ENCODE assay signal across 15 mouse cellular contexts in the genomic region with DNA sequence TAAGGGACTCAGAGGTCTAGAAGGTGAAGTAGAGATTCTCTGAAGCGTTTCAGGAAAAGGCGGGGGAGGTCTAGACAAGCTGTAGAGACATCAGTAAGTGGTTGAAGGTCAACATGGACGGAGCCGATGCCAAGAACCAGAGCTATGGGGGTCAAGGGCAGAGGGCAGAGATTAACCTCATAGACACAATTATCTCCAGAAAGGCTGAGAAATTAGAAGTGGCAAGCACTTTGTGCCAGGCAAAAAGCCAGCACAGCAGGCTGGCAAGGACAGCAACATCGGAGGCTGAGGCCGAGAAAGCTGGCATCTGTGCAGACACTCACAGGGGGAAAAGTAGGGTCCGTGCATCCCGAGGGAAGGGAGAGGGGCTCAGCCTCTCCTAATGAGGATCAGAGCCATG. TPM values are rescaled to one million over a fixed set of nuclear protein-coding genes. Genes with fewer than 3 reads are reported as not detected.
DNase-seq lines count a peak whose midpoint lies in the region; ATAC-seq and TF ChIP-seq lines count a peak whose summit lies in the region.
"Had no signal": no experiment of that assay in that cellular context is flagged by ENCODE, and none has a peak within 500 bp of the region (broad histone marks: within the 10 kb centered on the region; RNA-seq: fewer than 3 reads in every experiment).

No protein-coding gene starts in this region.

- no peak overlapping the region for H3K4me2 ChIP-seq in hindbrain, embryonic 15.5 days
- no peak overlapping the region for H3K4me2 ChIP-seq in hindbrain, embryonic 14.5 days (replicated peaks)
- no peak overlapping the region for H3K4me2 ChIP-seq in intestine, postnatal 0 days (replicated peaks; ENCODE audit: low read depth)

- no peak overlapping the region for H3K9ac ChIP-seq in hindbrain, embryonic 15.5 days
- no peak overlapping the region for H3K9ac ChIP-seq in hindbrain, embryonic 14.5 days
- no peak overlapping the region for H3K9ac ChIP-seq in intestine, postnatal 0 days (ENCODE audit: low read depth, low read length)
- H3K9ac ChIP-seq: liver, postnatal 0 days had no signal

- TF ChIP-seq CTCF in intestine, postnatal 0 days (IDR thresholded peaks at IDR 0.05; ENCODE audit: low read depth), result no peak

- 0 out of 2 replicates have a peak overlapping the region, but pooled peaks have one; percentile 20 for H3K27ac ChIP-seq in hindbrain, embryonic 15.5 days (replicated peaks)
- no peak overlapping the region for H3K27ac ChIP-seq in hindbrain, embryonic 14.5 days
- H3K27ac ChIP-seq in intestine, postnatal 0 days (ENCODE audit: low read depth, low read length), result no peak overlapping the region

- H3K4me3 ChIP-seq in hindbrain, embryonic 15.5 days, result no peak overlapping the region
- no peak overlapping the region for H3K4me3 ChIP-seq in hindbrain, embryonic 14.5 days (replicated peaks; ENCODE audit: low read length)
- H3K4me3 ChIP-seq in intestine, postnatal 0 days (ENCODE audit: low read depth, low read length), result no peak overlapping the region
- H3K4me3 ChIP-seq: myocyte had no signal

- H3K9me3 ChIP-seq in hindbrain, embryonic 15.5 days, result no peaks in the 10 kb centered on the region
- H3K9me3 ChIP-seq in hindbrain, embryonic 14.5 days (ENCODE audit: control insufficient read depth, low read length), result no peaks in the 10 kb centered on the region
- H3K9me3 ChIP-seq in intestine, postnatal 0 days (ENCODE audit: control insufficient read depth), result no peaks in the 10 kb centered on the region

- WGBS in hindbrain, embryonic 15.5 days, result 69% methylated on average over 8 of the region's 8 CpGs
- 62% methylated on average over 8 of the region's 8 CpGs for WGBS in hindbrain, embryonic 14.5 days
- 84% methylated on average over 8 of the region's 8 CpGs for WGBS in intestine, postnatal 0 days

- DNase-seq in hindbrain, embryonic 14.5 days (ENCODE audit: low spot score), result no peak
- peak; percentile 80 for DNase-seq in testis, postnatal 14 days (ENCODE audit: low spot score)
- DNase-seq in testis, postnatal 10 days (ENCODE audit: low spot score), result no peak
- DNase-seq in kidney, adult 8-10 months, result peak; percentile 77 to 82
- DNase-seq in right cerebral cortex, postnatal 4 days, result no peak
- DNase-seq: cerebellum, postnatal 36 days; heart, postnatal 4 days; liver, postnatal 0 days; thymus, postnatal 4 days had no signal

- no peak for ATAC-seq in hindbrain, embryonic 15.5 days (ENCODE audit: low FRiP score, low read depth)
- ATAC-seq in hindbrain, embryonic 14.5 days (ENCODE audit: low FRiP score), result no peak
- no peak for ATAC-seq in intestine, postnatal 0 days
- ATAC-seq: CD4-positive, CD25-positive, alpha-beta regulatory T cell, adult 4 months; liver, postnatal 0 days had no signal

- H3K4me1 ChIP-seq in hindbrain, embryonic 15.5 days (replicated peaks), result peaks cover 27% of the 10 kb centered on the region
- H3K4me1 ChIP-seq in hindbrain, embryonic 14.5 days (replicated peaks; ENCODE audit: control insufficient read depth, insufficient read depth, low read length), result peaks cover 5% of the 10 kb centered on the region
- no peaks in the 10 kb centered on the region for H3K4me1 ChIP-seq in intestine, postnatal 0 days (replicated peaks; ENCODE audit: control insufficient read depth, insufficient read depth, low read length)

- no peaks in the 10 kb centered on the region for H3K36me3 ChIP-seq in hindbrain, embryonic 15.5 days
- no peaks in the 10 kb centered on the region for H3K36me3 ChIP-seq in hindbrain, embryonic 14.5 days (replicated peaks; ENCODE audit: control insufficient read depth, insufficient read depth)
- 0 out of 2 replicates have a peak, but pooled peaks cover 4% of the 10 kb centered on the region for H3K36me3 ChIP-seq in intestine, postnatal 0 days (ENCODE audit: control insufficient read depth, insufficient read depth)

- H3K27me3 ChIP-seq in hindbrain, embryonic 15.5 days, result no peaks in the 10 kb centered on the region
- no peaks in the 10 kb centered on the region for H3K27me3 ChIP-seq in hindbrain, embryonic 14.5 days (ENCODE audit: control insufficient read depth, insufficient read depth, low read length)
- no peaks in the 10 kb centered on the region for H3K27me3 ChIP-seq in intestine, postnatal 0 days (replicated peaks; ENCODE audit: control insufficient read depth, insufficient read depth, low read length)

RNA-seq across cellular contexts. Expression of a gene that starts 2.5 kb away (rescaled TPM):
- polyA plus RNA-seq in hindbrain, embryonic 15.5 days (2015; fragmentation: Nextera tagmentation; extraction: Ambion mirVana), result 0.56 and 0.62 TPM in 2 replicates
- 0.31 and 0.32 TPM in 2 replicates for polyA plus RNA-seq in hindbrain, embryonic 14.5 days (2014; fragmentation: Nextera tagmentation; extraction: Ambion mirVana)
- 0.10 and 0.26 TPM in 2 replicates for polyA plus RNA-seq in intestine, postnatal 0 days (2015; fragmentation: Nextera tagmentation; extraction: Ambion mirVana)
- polyA plus RNA-seq: CD4-positive, CD25-positive, alpha-beta regulatory T cell, adult 4 months had no signal

RNA-seq across cellular contexts. Expression of a gene that starts 28.4 kb away (rescaled TPM):
- polyA plus RNA-seq in hindbrain, embryonic 15.5 days (2015; fragmentation: Nextera tagmentation; extraction: Ambion mirVana), result 16.6 and 19.3 TPM in 2 replicates
- 20.0 and 24.3 TPM in 2 replicates for polyA plus RNA-seq in hindbrain, embryonic 14.5 days (2014; fragmentation: Nextera tagmentation; extraction: Ambion mirVana)
- polyA plus RNA-seq in intestine, postnatal 0 days (2015; fragmentation: Nextera tagmentation; extraction: Ambion mirVana), result 24.0 and 25.0 TPM in 2 replicates

RNA-seq across cellular contexts. Expression of a gene that starts 30.3 kb away (rescaled TPM):
- 22.9 and 26.5 TPM in 2 replicates for polyA plus RNA-seq in hindbrain, embryonic 15.5 days (2015; fragmentation: Nextera tagmentation; extraction: Ambion mirVana)
- 16.7 and 18.0 TPM in 2 replicates for polyA plus RNA-seq in hindbrain, embryonic 14.5 days (2014; fragmentation: Nextera tagmentation; extraction: Ambion mirVana)
- 3.3 and 3.4 TPM in 2 replicates for polyA plus RNA-seq in intestine, postnatal 0 days (2015; fragmentation: Nextera tagmentation; extraction: Ambion mirVana)

RNA-seq across cellular contexts. Expression of a gene that starts 51.5 kb away (rescaled TPM):
- polyA plus RNA-seq in hindbrain, embryonic 15.5 days (2015; fragmentation: Nextera tagmentation; extraction: Ambion mirVana), result 0.31 and 0.45 TPM in 2 replicates
- polyA plus RNA-seq in hindbrain, embryonic 14.5 days (2014; fragmentation: Nextera tagmentation; extraction: Ambion mirVana), result 0.25 and 0.31 TPM in 2 replicates
- polyA plus RNA-seq in intestine, postnatal 0 days (2015; fragmentation: Nextera tagmentation; extraction: Ambion mirVana), result 0.08 and 0.21 TPM in 2 replicates
- polyA plus RNA-seq: CD4-positive, CD25-positive, alpha-beta regulatory T cell, adult 4 months; limb, embryonic 11.5 days; stomach, embryonic 16.5 days had no signal

Comparison
In these comparisons a context has a peak if more than half of its experiments do, and no peak if none do; other contexts are left out.
1. DNase-seq: peak in testis, postnatal 14 days (single experiment) and kidney, adult 8-10 months (2 of 2); none in hindbrain, embryonic 14.5 days (single experiment), testis, postnatal 10 days (single experiment) and right cerebral cortex, postnatal 4 days (single experiment).